Mouse (Mus musculus): ENCODE results near the gene Elp5.

Gene Elp5

GRCm38 (mm10) chr11:69936714-69937347, 45.5 kb downstream of the Elp5 start:
- intact Hi-C loops (cut with DNase I) = loop anchor here (10.0 kb wide), 1 partner anchor 278 kb away; the partner anchor contains the start of gene Slc16a11

GRCm38 (mm10) chr11:69936156-69936555, 46.2 kb downstream of the Elp5 start:
- intact Hi-C loops (cut with DNase I) = loop anchor here (10.0 kb wide), 1 partner anchor 279 kb away; the partner anchor contains the start of gene Slc16a11

DNA sequence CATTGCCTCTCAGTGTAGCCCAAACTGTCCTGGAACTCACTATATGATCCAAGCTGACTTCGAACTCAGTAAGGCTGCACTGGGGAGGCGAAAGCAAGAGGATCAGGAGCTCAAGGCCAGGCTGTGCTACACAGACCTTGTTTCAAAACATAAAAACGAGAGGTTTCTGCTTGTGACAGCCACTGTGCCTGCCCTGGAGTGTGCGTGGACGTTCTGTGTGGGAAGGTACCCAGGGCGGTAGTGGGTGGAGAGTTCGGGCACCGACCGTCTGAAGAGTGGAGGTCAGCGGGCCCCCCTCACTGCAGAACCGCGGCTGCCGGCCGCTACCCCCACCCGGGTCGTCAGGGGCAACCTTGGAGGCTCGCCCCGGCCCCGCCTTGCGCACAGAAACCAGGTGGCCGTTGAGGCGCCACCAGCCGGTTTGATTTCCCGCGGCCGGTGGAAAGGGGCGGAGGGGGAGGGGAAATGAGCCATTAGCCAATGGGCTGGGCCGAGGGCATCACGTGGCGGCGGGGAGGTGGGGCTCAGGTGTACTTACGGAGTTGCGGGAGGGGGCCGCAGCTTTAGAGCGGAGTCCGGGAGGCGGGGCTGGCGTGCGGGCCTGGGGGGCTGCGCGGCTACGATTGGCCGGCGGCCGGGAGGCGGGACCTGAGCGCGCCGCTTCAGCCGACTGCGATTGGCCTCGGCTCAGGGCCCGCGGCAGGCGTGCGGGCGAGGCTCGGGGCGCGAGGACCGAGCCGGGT, 47.0 kb downstream of the Elp5 start, which contains the start of gene Ybx2:
Gene Ybx2 (plus strand): TSS at position 660 of the 743 bp plus-strand sequence.
- intact Hi-C loops (cut with DNase I) = loop anchor here (10.0 kb wide), 1 partner anchor 279 kb away; the partner anchor contains the start of gene Slc16a11

GRCm38 (mm10) chr11:69934681-69935080, 47.6 kb downstream of the Elp5 start:
- intact Hi-C loops (cut with DNase I) = loop anchor here (1.0 to 10.0 kb wide), 2 partner anchors 15 to 280 kb away; partner anchors contain the start of gene Slc16a11

GRCm38 (mm10) chr11:69934169-69934568, 48.1 kb downstream of the Elp5 start:
- intact Hi-C loops (cut with DNase I) = loop anchor here (1.0 to 10.0 kb wide), 2 partner anchors 15 to 281 kb away; partner anchors contain the start of gene Slc16a11

DNA sequence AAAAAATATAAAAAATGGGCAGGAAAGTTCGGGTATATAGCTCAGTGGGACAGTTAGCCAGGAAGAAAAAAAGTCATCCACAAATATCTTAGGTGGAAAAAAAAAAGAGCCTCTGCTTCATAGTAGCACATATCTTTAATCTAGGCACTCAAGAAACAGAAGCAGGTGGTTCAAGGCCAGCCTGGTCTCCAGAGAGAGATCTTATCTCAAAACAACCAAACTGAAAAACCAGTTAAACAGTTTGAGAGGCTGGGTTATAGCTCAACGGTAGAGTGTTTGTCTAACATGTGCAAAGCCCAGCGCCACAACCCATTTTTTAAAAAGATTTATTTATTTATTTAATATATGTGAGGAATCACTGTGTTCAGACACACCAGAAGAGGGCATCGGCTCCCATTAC, 49.3 kb downstream of the Elp5 start:
- intact Hi-C loops (cut with DNase I) = loop anchor here (10.0 kb wide), 1 partner anchor 282 kb away; the partner anchor contains the start of gene Slc16a11

- intact Hi-C loops (cut with DNase I) = loop anchor here (10.0 kb wide), 1 partner anchor 283 kb away; the partner anchor contains the start of gene Slc16a11
Measured at GRCm38 (mm10) chr11:69932254-69932653, 50.1 kb downstream of the Elp5 start.

GRCm38 (mm10) chr11:69931769-69932168, 50.5 kb downstream of the Elp5 start:
- intact Hi-C loops (cut with DNase I) = loop anchor here (10.0 kb wide), 1 partner anchor 283 kb away; the partner anchor contains the start of gene Slc16a11

DNA sequence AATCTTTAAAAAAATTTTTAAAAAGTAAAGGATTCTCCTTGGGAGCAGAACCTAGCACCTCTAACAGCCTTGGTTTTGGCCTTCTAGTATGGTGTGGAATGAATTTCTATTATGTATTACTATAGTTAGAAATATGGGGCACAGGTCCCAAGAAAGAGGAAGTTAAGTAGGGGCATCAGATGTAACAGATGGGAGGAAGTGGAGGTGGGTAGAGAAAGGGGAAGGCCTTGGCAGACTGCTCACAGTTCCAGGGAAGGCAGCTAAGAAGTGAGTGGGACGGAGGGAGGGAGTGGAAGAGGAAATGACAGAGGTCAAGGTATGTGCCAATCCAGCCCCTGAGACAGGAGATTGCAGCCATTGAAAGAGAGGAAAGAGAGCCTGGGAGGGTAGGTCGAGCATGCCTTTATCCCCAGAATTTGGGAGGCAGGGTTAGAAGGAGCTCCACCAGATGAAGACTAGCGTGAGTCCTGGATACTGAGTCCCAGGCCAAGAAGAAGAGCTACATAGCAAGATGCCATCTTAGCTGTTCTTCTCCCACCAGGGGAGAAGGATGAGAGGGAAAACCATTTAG, 51.3 kb downstream of the Elp5 start:
- intact Hi-C loops (cut with DNase I) = loop anchor here (10.0 kb wide), 1 partner anchor 284 kb away; the partner anchor contains the start of gene Slc16a11

DNA sequence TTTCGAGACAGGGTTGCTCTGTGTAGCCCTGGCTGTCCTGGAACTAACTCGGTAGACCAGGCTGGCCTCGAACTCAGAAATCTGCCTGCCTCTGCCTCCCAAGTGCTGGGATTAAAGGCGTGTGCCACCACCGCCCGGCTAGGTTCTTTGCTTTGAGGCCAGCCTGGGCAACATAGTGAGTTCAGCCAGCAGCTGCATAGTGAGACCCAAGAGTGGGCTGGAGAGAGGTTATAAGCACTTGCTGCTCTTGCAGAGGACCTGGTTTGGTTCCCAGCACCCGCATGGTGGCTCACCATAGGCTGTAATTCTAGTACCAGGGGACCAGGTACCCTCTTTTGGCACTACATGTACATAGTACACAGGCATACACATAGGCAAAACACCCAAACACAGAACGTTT, 52.1 kb downstream of the Elp5 start:
- intact Hi-C loops (cut with DNase I) = loop anchor here (10.0 kb wide), 1 partner anchor 285 kb away; the partner anchor contains the start of gene Slc16a11

GRCm38 (mm10) chr11:69929712-69930111, 52.6 kb downstream of the Elp5 start:
- intact Hi-C loops (cut with DNase I) = loop anchor here (10.0 kb wide), 1 partner anchor 285 kb away; the partner anchor contains the start of gene Slc16a11

- intact Hi-C loops (cut with DNase I) = no loop called here
Measured at GRCm38 (mm10) chr11:69927501-69927900, 54.8 kb downstream of the Elp5 start.

DNA sequence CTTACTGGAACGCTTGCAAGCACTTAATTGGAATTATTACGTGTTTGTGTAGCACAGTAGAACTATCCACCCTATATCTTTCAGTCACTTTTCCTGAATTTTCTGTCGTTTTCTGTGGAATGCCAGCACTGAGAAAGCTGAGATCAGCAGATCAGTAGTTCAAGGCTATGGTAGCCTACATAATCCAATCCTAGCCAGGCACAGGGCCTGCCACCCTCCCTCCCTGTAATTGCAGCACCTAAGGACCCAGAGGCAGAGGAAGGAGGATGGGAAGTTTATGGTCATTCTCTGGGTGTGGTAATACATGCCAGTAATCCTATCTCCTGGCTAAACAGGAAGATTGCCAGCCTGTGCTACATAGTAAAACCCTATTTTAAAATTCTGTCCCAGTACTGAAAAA, 59.5 kb downstream of the Elp5 start:
- intact Hi-C loops (cut with DNase I) = no loop called here

- intact Hi-C loops (cut with DNase I) = no loop called here
Measured at GRCm38 (mm10) chr11:69922012-69922756, 60.1 kb downstream of the Elp5 start.

DNA sequence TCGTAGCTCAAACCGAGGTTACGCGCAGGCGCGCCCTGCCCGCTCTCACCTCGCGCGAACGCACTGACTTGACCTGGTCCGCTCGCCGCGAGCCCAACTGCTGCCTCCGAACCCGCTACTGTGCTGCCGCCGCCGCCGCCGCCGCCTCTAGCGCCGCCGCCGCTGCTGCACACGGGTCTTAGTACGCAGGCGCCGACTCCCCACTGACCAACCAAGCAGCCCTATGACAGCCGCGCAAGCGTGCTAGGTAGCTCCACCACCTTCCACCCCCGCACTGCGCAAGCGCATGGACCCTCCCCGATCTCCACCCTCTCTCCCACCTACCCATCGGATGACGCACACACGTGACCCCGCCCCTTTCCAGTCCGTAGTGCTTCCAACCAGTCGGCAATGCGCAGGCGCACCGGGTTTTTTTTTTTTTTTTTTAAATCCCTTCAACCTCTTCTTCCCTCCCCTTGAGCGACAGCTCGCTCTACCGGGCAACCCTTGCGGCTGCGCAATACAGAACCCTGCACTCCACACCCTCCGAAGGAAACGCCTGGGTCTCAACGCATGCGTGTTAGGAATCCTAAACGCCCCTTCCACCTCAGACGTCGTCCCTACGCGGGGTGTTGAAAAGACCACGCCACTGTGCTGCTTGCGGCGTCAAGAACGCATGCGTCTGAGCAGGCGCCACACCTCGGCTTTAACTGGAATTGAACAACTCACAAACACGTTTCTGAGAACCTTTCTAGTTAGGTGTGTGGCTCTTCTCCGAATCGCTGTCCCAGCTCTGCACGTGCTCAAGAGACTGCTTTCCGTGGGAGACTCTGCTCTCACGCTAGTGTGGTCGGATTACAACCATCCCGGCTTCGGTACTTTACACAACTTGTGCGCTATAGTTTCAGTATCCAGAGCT, 61.0 kb downstream of the Elp5 start, which contains the start of gene Eif5a:
Gene Eif5a (minus strand): TSS at position 845 of the 898 bp plus-strand sequence.
- intact Hi-C loops (cut with DNase I) = no loop called here

DNA sequence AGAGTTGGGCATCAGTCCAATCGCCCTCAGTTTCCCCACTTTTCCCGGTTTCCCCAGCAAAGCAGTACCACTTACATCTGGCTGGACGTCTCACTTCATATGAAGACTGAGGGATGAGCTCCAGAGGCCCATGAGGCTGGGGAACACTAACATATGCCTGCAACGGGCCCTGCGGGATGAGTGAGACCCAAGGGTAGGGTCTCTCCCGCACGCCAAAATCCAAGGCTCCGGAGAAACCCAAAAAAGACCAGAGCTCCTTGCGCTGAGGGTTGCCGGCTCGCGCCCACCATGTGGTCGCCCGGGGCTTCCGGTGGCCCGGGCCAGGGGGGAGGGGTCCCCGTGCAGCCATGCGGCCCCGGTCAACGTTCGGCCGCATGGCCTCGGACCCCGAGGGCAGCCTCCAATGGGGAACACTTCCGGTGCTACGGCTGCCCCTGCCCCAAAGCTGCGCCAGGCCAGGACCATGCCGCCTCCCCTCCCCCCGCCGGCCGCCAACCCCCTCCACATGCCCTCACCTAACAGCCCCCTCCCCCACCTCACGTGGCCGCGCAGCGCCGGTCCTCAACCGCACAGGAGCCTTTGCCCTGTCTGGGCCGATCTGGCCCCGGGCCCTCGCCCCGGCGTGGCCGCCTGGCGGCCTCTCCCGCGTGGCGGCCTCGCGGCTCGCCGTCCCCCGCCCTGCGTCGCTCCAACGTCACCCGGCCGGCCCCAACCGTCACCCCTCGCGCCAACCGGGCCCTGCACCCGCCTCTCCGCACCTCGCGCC, 61.9 kb downstream of the Elp5 start:
- intact Hi-C loops (cut with DNase I) = no loop called here

GRCm38 (mm10) chr11:69919661-69920265, 62.6 kb downstream of the Elp5 start:
- intact Hi-C loops (cut with DNase I) = no loop called here

DNA sequence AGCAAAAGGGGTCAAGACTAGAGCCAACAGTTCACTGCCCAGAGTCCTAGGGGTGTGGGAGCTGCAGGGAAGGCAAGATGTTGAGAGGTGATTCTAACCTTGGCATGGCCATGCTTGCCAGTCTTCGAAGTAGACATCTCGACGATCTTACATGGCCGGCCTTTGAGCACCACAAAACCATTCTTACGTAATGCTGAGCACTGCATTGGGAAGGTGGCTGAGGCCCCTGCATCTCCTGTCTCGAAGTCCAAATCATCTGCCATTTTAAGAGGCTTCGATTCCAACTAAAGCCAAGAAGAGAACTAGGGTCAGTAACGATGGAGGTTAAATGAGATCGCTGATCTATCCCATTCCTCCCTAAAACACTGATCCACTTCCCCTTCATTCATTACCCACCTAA, 63.3 kb downstream of the Elp5 start:
- intact Hi-C loops (cut with DNase I) = no loop called here

Measured in adrenal gland (tissue).